Mouse (Mus musculus) ES-Bruce4 (cell line): Measurements from ENCODE around the gene Dynll2.
A peak's percentile ranks its signal among the peaks of the same experiment; 100 is the strongest.

Experiments
- CTCF ChIP-seq: IDR thresholded peaks from one replicate; pipeline ENCODE4 v1.8.1; 2011; ENCODE audit warnings: low read depth, low read length
- EP300 ChIP-seq: IDR thresholded peaks from 2 replicates; pipeline ENCODE4 v1.6.1; 2011; ENCODE audit warnings: low read depth, low read length; ENCODE audit not compliant: insufficient read depth
- POLR2A ChIP-seq: IDR thresholded peaks from one replicate; pipeline ENCODE4 v1.8.1; 2011; ENCODE audit warnings: low read length; ENCODE audit not compliant: insufficient read depth

GRCm38 (mm10) chr11:87968356-87969122 lies 18.8 kb downstream of the Dynll2 start:
- TF ChIP-seq CTCF (peak; percentile 39), POLR2A (no peak), EP300 (0 out of 2 replicates have a peak, but pooled peaks have one; percentile 28)
